Mouse (Mus musculus): ENCODE measurements around the gene Nfkb2.

Nfkb2 gene

GRCm38 (mm10) chr19:46344710-46345419 lies 40.7 kb downstream of the Nfkb2 start:
- no peak for DNase-seq (ENCODE audit: low read depth, low spot score)

GRCm38 (mm10) chr19:46347146-46347545 lies 43.0 kb downstream of the Nfkb2 start:
- no peak for DNase-seq (ENCODE audit: low read depth, low spot score)

- no peak for DNase-seq (ENCODE audit: low read depth, low spot score)
Observed at GRCm38 (mm10) chr19:46347936-46348668, 44.0 kb downstream of the Nfkb2 start.

- DNase-seq (ENCODE audit: low read depth, low spot score), result peak; percentile 82
Observed at GRCm38 (mm10) chr19:46348761-46349458, 44.8 kb downstream of the Nfkb2 start.

- no peak for DNase-seq (ENCODE audit: low read depth, low spot score)
Observed at GRCm38 (mm10) chr19:46349550-46349949, 45.4 kb downstream of the Nfkb2 start.

GRCm38 (mm10) chr19:46350168-46350932 lies 46.2 kb downstream of the Nfkb2 start, which contains the start of gene 2310034G01Rik:
Gene 2310034G01Rik, minus strand, starts transcription at chr19:46350302.
- no peak for DNase-seq (ENCODE audit: low read depth, low spot score)

GRCm38 (mm10) chr19:46356701-46357138 lies 52.6 kb downstream of the Nfkb2 start:
- DNase-seq (ENCODE audit: low read depth, low spot score), result peak; percentile 85

- no peak for DNase-seq (ENCODE audit: low read depth, low spot score)
Observed at GRCm38 (mm10) chr19:46357344-46358280, 53.5 kb downstream of the Nfkb2 start.

- no peak for DNase-seq (ENCODE audit: low read depth, low spot score)
Observed at GRCm38 (mm10) chr19:46358381-46358780, 54.3 kb downstream of the Nfkb2 start.
